Mouse (Mus musculus): ENCODE data around the gene Cox18.

- TF ChIP-seq EP300 (IDR thresholded peaks at IDR 0.05; ENCODE audit: low read depth in 1 of 2, low read length in 2 of 2) (no peak), CTCF (IDR thresholded peaks at IDR 0.05 in 2 of 3, conservative IDR thresholded peaks at IDR 0.05 in 1 of 3; ENCODE audit: control insufficient read depth in 1 of 3, insufficient read depth in 1 of 3, low read depth in 2 of 3, low read length in 3 of 3, poor library complexity in 1 of 3, severe bottlenecking in 1 of 3) (no peak), SMC3 (IDR thresholded peaks at IDR 0.05; ENCODE audit: low read depth, low read length) (no peak)
These were observed 22.8 kb upstream of the Cox18 start for GRCm38 (mm10) chr5:90246567-90246966.
